Mouse (Mus musculus) forebrain, embryonic 14.5 days (tissue): Measurements from ENCODE around the gene Cers6. TPM values are rescaled to one million over a fixed set of nuclear protein-coding genes. Genes with fewer than 3 reads are reported as not detected.

Experiments used
- ATAC-seq: fragments of 200-750 bp; cut with Nextera tagmentation; 2 replicates; pipeline ENCODE4 v1.8.0; 2017; ENCODE audit warnings: mild to moderate bottlenecking, moderate library complexity
- DNase-seq: peaks from one replicate; pipeline ENCODE4 v3.0.0-alpha.2; 2015; ENCODE audit warnings: low spot score
- H3K27ac ChIP-seq: fragments of 300-500 bp; sonication (generic); 2 replicates; pipeline ENCODE4 v1.5.1; 2014; ENCODE audit warnings: low read depth, mild to moderate bottlenecking, control low read depth, low read length, moderate library complexity
- H3K27me3 ChIP-seq: fragments of 300-500 bp; sonication (generic); replicated peaks from 2 replicates; pipeline ENCODE4 v1.6.1; 2014; ENCODE audit warnings: low read length, control low read depth, mixed read lengths; ENCODE audit not compliant: control insufficient read depth, insufficient read depth
- H3K36me3 ChIP-seq: fragments of 300-500 bp; sonication (generic); 2 replicates; pipeline ENCODE4 v1.6.1; 2014; ENCODE audit warnings: low read length, control low read depth; ENCODE audit not compliant: control insufficient read depth, insufficient read depth
- H3K4me1 ChIP-seq: fragments of 300-500 bp; sonication (generic); 2 replicates; pipeline ENCODE4 v1.6.1; 2014; ENCODE audit warnings: antibody characterized with exemption, low read length, control low read depth; ENCODE audit not compliant: control insufficient read depth, insufficient read depth
- H3K4me2 ChIP-seq: fragments of 300-500 bp; sonication (generic); 2 replicates; pipeline ENCODE4 v1.6.1; 2014; ENCODE audit warnings: mild to moderate bottlenecking, control low read depth, low read length
- H3K4me3 ChIP-seq: fragments of 300-500 bp; sonication (generic); 2 replicates; pipeline ENCODE4 v1.5.1; 2014; ENCODE audit warnings: low read depth, low read length, control low read depth
- H3K9ac ChIP-seq: fragments of 300-500 bp; sonication (generic); 2 replicates; pipeline ENCODE4 v1.6.1; 2014; ENCODE audit warnings: mild to moderate bottlenecking, low read length, control low read depth, moderate library complexity
- H3K9me3 ChIP-seq: fragments of 300-500 bp; sonication (generic); replicated peaks from 2 replicates; pipeline ENCODE4 v1.6.1; 2016; ENCODE audit warnings: low read length, control low read depth, mixed read lengths; ENCODE audit not compliant: control insufficient read depth
- WGBS: fragments of 180-500 bp; shearing (Covaris S2); extraction: QIAGEN DNeasy Blood & Tissue Kit; methylation state at CpG from one replicate; pipeline ENCODE4 v1.1.7; 2014; 5-methylcytosine and 5-hydroxymethylcytosine counted together
- polyA plus RNA-seq: library from polyadenylated mRNA; unstranded; fragments of >200 nt; fragmentation: Nextera tagmentation; extraction: Ambion mirVana; gene quantifications from 2 replicates; pipeline ENCODE4 v1.2.1, GENCODE M21; 2014

Cers6 gene
- polyA plus RNA-seq, 1 experiment from 2014 or later: 57.3 TPM

GRCm38 (mm10) chr2:69116767-69117166 is 255.5 kb downstream of the Cers6 start:
- 63% methylated on average over 4 of the region's 4 CpGs for WGBS
- H3K4me2 ChIP-seq: no peak overlapping the region
- no peak overlapping the region for H3K9ac ChIP-seq
- no peaks in the 10 kb centered on the region; the same call in 1 of the 2 replicates for H3K4me1 ChIP-seq
- no peak overlapping the region for H3K27ac ChIP-seq
- peak; percentile 69 for ATAC-seq
- H3K4me3 ChIP-seq: no peak overlapping the region
- no peaks in the 10 kb centered on the region for H3K9me3 ChIP-seq
- no peaks in the 10 kb centered on the region for H3K36me3 ChIP-seq
- H3K27me3 ChIP-seq: no peaks in the 10 kb centered on the region
- DNase-seq: peak; percentile 60

GRCm38 (mm10) chr2:69118994-69119393 is 257.8 kb downstream of the Cers6 start:
- Histone ChIP-seq H3K27ac (no peak overlapping the region), H3K9ac (no peak overlapping the region), H3K4me2 (no peak overlapping the region), H3K4me3 (no peak overlapping the region), H3K27me3 (no peaks in the 10 kb centered on the region), H3K36me3 (no peaks in the 10 kb centered on the region), H3K9me3 (no peaks in the 10 kb centered on the region), H3K4me1 (no peaks in the 10 kb centered on the region)
- DNase-seq: no peak
- no peak for ATAC-seq
- WGBS: 93% methylated on average over 1 of the region's 1 CpGs

- 74% methylated on average over 2 of the region's 2 CpGs for WGBS
- H3K4me2 ChIP-seq: no peak overlapping the region
- H3K4me1 ChIP-seq: no peaks in the 10 kb centered on the region
- no peak overlapping the region for H3K9ac ChIP-seq
- H3K4me3 ChIP-seq: no peak overlapping the region
- no peaks in the 10 kb centered on the region for H3K36me3 ChIP-seq
- H3K9me3 ChIP-seq: no peaks in the 10 kb centered on the region
- ATAC-seq (no peak), DNase-seq (no peak)
- no peaks in the 10 kb centered on the region for H3K27me3 ChIP-seq
- H3K27ac ChIP-seq: no peak overlapping the region
Measured at GRCm38 (mm10) chr2:69119718-69120117, 258.5 kb downstream of the Cers6 start.

GRCm38 (mm10) chr2:69121681-69122080 is 260.4 kb downstream of the Cers6 start:
- Histone ChIP-seq H3K4me1 (no peaks in the 10 kb centered on the region), H3K9ac (no peak overlapping the region), H3K4me3 (no peak overlapping the region), H3K4me2 (no peak overlapping the region), H3K27me3 (no peaks in the 10 kb centered on the region), H3K9me3 (no peaks in the 10 kb centered on the region), H3K27ac (no peak overlapping the region), H3K36me3 (no peaks in the 10 kb centered on the region)
- 81% methylated on average over 4 of the region's 4 CpGs for WGBS
- ATAC-seq (no peak), DNase-seq (no peak)

- H3K27ac ChIP-seq: no peak overlapping the region
- no peaks in the 10 kb centered on the region for H3K36me3 ChIP-seq
- peaks cover 4% of the 10 kb centered on the region; the same call in 1 of the 2 replicates for H3K4me1 ChIP-seq
- WGBS: 36% methylated on average over 3 of the region's 3 CpGs
- ATAC-seq (peak; percentile 54; the same call in 1 of the 2 replicates), DNase-seq (peak; percentile 57)
- H3K9me3 ChIP-seq: no peaks in the 10 kb centered on the region
- no peak overlapping the region for H3K4me2 ChIP-seq
- no peak overlapping the region for H3K4me3 ChIP-seq
- no peaks in the 10 kb centered on the region for H3K27me3 ChIP-seq
- no peak overlapping the region for H3K9ac ChIP-seq
Measured at GRCm38 (mm10) chr2:69125425-69125824, 264.2 kb downstream of the Cers6 start.

- H3K4me2 ChIP-seq: no peak overlapping the region
- no peak overlapping the region for H3K4me3 ChIP-seq
- H3K9ac ChIP-seq: no peak overlapping the region
- H3K9me3 ChIP-seq: no peaks in the 10 kb centered on the region
- DNase-seq (no peak), ATAC-seq (no peak)
- no peaks in the 10 kb centered on the region for H3K36me3 ChIP-seq
- H3K4me1 ChIP-seq: peaks cover 4% of the 10 kb centered on the region; the same call in 1 of the 2 replicates
- no peaks in the 10 kb centered on the region for H3K27me3 ChIP-seq
- 82% methylated on average over 7 of the region's 7 CpGs for WGBS
- H3K27ac ChIP-seq: no peak overlapping the region
Measured at GRCm38 (mm10) chr2:69128321-69128720, 267.1 kb downstream of the Cers6 start.

- peaks cover 4% of the 10 kb centered on the region; the same call in 1 of the 2 replicates for H3K4me1 ChIP-seq
- DNase-seq (peak; percentile 28), ATAC-seq (peak; percentile 23; the same call in 1 of the 2 replicates)
- H3K4me2 ChIP-seq: no peak overlapping the region
- H3K4me3 ChIP-seq: no peak overlapping the region
- H3K27me3 ChIP-seq: no peaks in the 10 kb centered on the region
- no peak overlapping the region for H3K9ac ChIP-seq
- no peak overlapping the region for H3K27ac ChIP-seq
- no peaks in the 10 kb centered on the region for H3K9me3 ChIP-seq
- no peaks in the 10 kb centered on the region for H3K36me3 ChIP-seq
- 37% methylated on average over 10 of the region's 10 CpGs for WGBS
Measured at GRCm38 (mm10) chr2:69128921-69129395, 267.7 kb downstream of the Cers6 start.

GRCm38 (mm10) chr2:69129425-69130210 is 268.4 kb downstream of the Cers6 start:
- Histone ChIP-seq H3K27me3 (no peaks in the 10 kb centered on the region), H3K9ac (no peak overlapping the region), H3K4me2 (no peak overlapping the region), H3K4me3 (no peak overlapping the region), H3K4me1 (peaks cover 4% of the 10 kb centered on the region; the same call in 1 of the 2 replicates), H3K9me3 (no peaks in the 10 kb centered on the region), H3K27ac (no peak overlapping the region), H3K36me3 (no peaks in the 10 kb centered on the region)
- WGBS: 81% methylated on average over 7 of the region's 7 CpGs
- no peak for ATAC-seq
- no peak for DNase-seq

GRCm38 (mm10) chr2:69132046-69132445 is 270.8 kb downstream of the Cers6 start:
- no peak overlapping the region for H3K4me2 ChIP-seq
- H3K4me1 ChIP-seq: peaks cover 4% of the 10 kb centered on the region; the same call in 1 of the 2 replicates
- no peak overlapping the region for H3K9ac ChIP-seq
- H3K4me3 ChIP-seq: no peak overlapping the region
- no peak for ATAC-seq
- H3K36me3 ChIP-seq: no peaks in the 10 kb centered on the region
- no peak overlapping the region for H3K27ac ChIP-seq
- H3K27me3 ChIP-seq: no peaks in the 10 kb centered on the region
- H3K9me3 ChIP-seq: no peaks in the 10 kb centered on the region
- 80% methylated on average over 3 of the region's 3 CpGs for WGBS
- DNase-seq: no peak
